Mouse (Mus musculus): ENCODE measurements at regions not wholly inside any gene's neighbourhood (a gene's known extent, or its start where the extent isn't known, plus 50 kb on each side); places are given as distances from the start of the nearest gene placed in this dataset.
"Not testable (repeated sequence)": the region's sequence is repeated elsewhere in the genome, so short reads cannot be mapped to it uniquely, and the experiment has no call there.

DNA sequence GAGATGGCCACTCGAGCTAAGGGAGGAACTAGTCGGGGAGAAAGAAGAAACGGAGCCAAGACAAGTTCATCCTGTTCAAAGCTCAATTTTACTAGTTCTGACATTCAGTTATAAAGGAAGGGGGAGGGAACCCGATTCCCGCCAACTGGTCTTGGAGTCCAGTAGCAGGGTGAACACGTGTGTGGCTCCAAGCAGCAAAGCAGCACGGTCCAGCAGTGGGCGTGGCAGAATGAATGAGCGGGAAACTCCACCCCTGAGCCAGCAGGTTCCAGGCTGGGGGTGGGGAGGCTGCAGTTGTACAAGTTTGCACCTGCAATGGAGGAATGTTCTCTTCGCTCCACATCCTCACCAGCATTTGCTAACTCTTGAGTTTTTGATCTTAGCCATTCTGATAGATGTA is 108.8 kb upstream of the Adgrf1 start:
- not testable (repeated sequence) for TF ChIP-seq CHD2 (IDR thresholded peaks at IDR 0.05; ENCODE audit: low read depth, low read length); HCFC1 (IDR thresholded peaks at IDR 0.05; ENCODE audit: borderline replicate concordance, insufficient read depth, low read length); ZC3H11A (IDR thresholded peaks at IDR 0.05; ENCODE audit: borderline replicate concordance, low read depth, low read length)
